Mouse (Mus musculus) gastrocnemius, postnatal 36 days (tissue): ENCODE results near the gene Oscp1. TPM values are rescaled to one million over a fixed set of nuclear protein-coding genes. Genes with fewer than 3 reads are reported as not detected.
"Not testable (repeated sequence)": the region's sequence is repeated elsewhere in the genome, so short reads cannot be mapped to it uniquely, and the experiment has no call there.

Experiments used
- DNase-seq, 2 experiments: peaks; one replicate each; pipeline ENCODE4 v3.0.0; 2022
- intact Hi-C: fragments of 180-260 bp; cut with DNase I; formaldehyde crosslinking; loops from one replicate; pipeline ENCODE4 v1.15.1; 2025
- total RNA-seq, 2 experiments: library from RNA; stranded (reverse); gene quantifications; 2 replicates each; pipeline ENCODE4 v1.2.3; 2021

Oscp1 gene
- total RNA-seq, 2 experiments from 2014 or later, result 1.2 to 2.5 TPM

DNA sequence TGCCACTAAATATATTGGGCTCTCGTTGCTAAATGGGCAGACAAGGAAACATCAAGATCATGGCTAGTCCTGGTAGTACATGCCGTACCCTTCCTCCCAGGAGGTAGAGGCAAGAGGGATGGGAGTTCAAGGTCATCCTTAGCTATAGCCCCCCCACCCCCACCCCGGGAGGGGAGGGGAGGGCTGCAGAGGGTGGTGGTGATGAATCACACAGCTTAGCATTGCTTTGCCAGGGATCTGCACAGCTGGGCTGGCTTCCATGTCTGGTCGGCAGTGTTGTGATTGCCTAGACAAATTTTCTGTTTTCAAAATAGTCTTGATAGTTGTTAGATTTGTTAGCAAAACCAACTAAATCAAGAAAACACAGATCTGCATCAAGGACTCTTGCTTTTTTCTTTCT, 20.9 kb downstream of the Oscp1 start:
- no peak for DNase-seq
- intact Hi-C loops, result no loop called here

DNA sequence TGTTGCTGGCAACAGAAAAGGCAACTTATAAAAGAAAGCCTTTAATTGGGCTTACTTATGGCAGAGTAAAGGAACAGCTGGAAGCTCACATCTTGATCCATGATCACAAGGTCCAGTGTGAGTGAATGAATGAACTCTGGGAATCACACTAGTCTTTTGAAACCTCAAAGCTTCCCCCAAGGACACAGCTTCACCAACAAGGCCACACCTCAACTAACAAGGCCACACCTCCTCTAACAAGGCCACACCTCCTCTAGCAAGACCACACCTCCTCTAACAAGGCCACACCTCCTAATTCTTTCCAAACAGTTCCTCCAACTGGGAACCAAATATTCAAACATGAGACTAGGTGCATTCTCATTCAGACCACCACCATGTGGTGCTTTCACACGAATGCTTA, 23.2 kb downstream of the Oscp1 start:
- intact Hi-C loops, result loop anchor here (10.0 kb wide), 1 partner anchor 183 kb away; the partner anchor contains the start of gene Trappc3
- DNase-seq, result no peak

DNA sequence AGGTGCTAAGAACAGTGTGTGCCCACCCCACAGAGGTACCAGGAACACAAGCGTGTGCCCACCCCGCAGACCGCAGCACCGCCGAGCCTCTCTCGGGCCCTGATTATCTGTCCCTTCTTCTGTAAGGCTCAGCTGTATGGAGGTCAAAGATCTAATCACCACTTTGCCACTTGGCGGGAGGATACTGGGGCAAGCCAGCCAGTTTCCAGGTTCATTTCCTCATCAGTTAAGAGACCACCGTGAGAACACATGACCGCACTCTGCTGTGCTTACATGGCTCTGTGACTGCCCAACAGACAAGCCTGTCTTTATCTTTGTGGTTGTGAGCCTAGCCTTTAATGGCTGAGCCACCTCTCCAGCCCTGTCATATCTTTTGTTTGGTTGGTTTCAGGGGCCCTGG, 24.7 kb downstream of the Oscp1 start:
- intact Hi-C loops, result loop anchor here (10.0 kb wide), 1 partner anchor 182 kb away; the partner anchor contains the start of gene Trappc3
- no peak for DNase-seq

- no peak for DNase-seq
Measured at GRCm38 (mm10) chr4:126084382-126084781, 26.0 kb downstream of the Oscp1 start.

DNA sequence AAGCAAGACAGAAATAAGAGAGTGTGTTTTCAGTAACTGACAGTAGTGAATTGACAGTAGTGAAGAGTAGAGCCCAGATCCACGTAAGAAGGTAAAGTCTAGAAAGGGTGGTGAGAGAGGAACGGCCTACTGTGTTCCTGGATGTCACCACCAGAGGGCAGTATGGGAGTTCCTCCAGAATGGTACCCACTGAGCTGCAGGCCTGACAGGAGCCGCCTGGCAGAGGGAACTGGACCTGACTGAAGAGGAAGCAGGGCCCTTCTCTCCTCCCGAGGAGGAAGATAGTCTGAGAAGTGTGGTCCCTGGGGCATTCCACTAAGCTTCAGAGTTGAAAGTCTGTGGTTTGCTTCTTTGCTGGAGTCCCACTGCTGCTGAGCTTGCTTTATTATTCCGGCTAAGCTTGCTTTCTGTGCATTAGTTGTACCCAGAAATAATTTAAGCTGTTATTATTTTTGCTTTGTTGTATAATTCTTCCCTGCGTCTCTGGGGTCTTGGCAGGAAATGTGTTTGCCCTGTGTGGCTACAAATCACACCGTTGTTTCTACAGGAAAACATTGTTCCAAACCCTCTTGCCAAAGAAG, 27.7 kb downstream of the Oscp1 start:
- peak; percentile 69 to 86 for DNase-seq
- intact Hi-C loops, result loop anchor here (5.0 to 10.0 kb wide), 2 partner anchors 41 to 179 kb away; partner anchors contain the start of gene Trappc3

More at GRCm38 (mm10) chr4:126084382-126084781, 26.0 kb downstream of the Oscp1 start:
- intact Hi-C loops, result loop anchor here (10.0 kb wide), 1 partner anchor 180 kb away; the partner anchor contains the start of gene Trappc3

DNA sequence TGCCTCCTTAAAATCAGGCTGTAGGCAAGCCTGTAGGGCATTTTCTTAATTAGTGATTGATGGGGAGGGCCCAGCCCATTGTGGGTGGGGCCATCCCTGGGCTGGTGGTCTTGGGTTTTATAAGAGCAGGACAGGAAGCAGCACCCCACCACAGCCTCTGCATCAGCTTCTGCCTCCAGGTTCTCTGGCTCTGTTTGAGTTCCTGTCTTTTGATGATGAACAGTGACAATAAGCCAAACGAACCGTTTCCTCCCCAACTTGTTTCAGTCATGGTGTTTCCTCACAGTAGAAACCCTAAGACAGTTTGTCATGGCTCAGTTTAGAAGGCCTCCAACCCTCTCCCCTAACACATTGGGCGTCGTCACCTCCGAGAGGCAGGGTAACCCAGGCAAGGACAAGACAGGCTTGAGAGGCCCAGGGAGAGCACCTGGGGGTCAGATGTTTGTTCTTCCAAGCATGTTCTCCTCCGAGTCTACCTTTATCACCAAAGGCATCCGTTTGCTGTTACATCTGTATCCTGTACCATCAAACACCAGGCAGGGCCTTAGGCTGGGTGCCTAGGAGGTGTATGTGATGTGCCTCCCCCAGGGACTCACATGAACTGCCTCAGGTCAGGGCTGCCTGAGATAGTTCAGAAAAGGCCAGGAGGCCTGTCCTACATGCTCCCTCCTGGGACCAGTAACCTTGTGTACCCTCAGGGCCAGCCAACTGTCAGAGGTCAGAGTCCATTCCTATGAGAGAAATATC, 31.9 kb downstream of the Oscp1 start:
- intact Hi-C loops, result no loop called here
- no peak for DNase-seq

- intact Hi-C loops, result no loop called here
- no peak for DNase-seq
Measured at GRCm38 (mm10) chr4:126090848-126091124, 32.4 kb downstream of the Oscp1 start.

GRCm38 (mm10) chr4:126091873-126092272, 33.5 kb downstream of the Oscp1 start:
- DNase-seq, result no peak
- intact Hi-C loops, result no loop called here

GRCm38 (mm10) chr4:126095622-126096430, 37.5 kb downstream of the Oscp1 start:
- intact Hi-C loops, DNase-seq: not testable (repeated sequence)

DNA sequence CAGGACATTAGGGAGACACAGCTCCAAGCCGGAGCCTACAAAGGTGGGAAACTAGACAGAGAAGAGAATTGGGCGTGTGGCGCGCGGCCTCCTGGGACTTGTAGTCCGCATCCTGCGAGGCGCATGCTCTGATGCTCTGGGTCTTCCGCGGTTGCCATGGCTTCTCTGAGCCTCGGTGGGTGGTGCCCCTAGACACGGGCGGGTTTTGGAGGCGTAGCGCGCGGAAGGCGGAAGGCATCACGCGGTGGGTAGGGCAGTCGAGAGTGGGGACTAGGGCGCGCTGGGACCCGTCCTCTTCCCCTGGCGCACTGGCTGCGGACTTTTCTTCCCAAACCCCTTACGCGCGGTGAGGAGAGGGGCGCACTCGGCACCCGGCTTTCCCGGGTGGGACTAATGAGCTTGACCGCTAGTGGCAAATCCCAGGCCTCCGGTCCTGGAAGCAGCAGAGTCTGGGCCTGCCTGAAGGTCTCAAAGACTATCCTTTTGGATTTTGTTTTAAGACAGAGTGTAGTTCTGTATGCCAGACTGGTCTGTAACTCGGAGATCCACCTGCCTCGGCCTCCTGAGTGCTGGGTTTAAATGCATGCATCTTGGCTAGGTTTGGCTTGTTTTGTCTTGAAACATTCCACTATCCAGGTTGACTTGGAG, 38.2 kb downstream of the Oscp1 start, which contains the start of gene Lsm10:
TSS of gene Lsm10 (plus strand) at position 160 of the 648 bp plus-strand sequence.
- intact Hi-C loops, result no loop called here

GRCm38 (mm10) chr4:126097711-126098253, 39.4 kb downstream of the Oscp1 start:
- intact Hi-C loops, result no loop called here
- no peak for DNase-seq

More for the DNA sequence above, 38.2 kb downstream of the Oscp1 start, which contains the start of gene Lsm10:
- peak; percentile 90 to 93 for DNase-seq

GRCm38 (mm10) chr4:126099365-126099764, 41.0 kb downstream of the Oscp1 start:
- intact Hi-C loops, result no loop called here
- DNase-seq, result no peak

- no peak for DNase-seq
- intact Hi-C loops, result no loop called here
Measured at GRCm38 (mm10) chr4:126100764-126101163, 42.4 kb downstream of the Oscp1 start.

DNA sequence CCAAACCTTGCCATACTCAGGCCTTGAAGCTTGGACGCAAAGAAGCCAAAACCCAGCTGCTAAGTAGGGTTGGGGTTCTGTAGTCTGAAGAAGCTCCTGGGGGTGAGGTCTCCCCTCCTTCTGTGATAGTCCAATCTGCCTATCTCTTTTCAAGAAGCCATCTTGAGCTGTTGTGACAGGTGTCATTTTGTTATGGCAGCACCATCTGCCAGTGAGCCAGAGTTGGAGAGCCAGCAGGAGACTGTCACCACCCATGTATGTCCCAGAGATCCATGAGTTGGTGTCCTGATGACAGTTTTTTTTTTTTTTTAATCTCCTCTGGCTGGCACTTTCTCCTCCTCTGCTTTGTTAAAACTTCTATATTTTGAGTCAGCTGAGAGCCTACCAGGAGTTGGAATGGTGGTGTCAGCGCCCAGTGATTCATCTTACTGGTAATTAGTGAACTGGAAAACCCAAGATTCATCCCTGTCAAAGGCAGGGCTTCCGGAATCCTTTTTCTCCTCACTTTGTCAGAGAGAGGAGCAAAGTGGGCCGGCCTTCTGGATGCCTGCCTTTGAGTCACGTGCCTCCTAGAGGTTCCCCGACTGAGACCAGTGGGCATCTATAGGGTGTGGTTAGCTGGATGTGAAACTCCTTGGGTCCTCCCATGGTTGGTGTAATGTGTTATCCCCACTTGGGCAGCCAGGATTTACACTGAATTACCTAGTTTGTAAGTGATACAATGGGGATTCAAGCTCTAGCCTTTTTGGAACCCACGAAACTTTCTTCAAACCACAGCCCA, 43.9 kb downstream of the Oscp1 start:
- intact Hi-C loops, result no loop called here

GRCm38 (mm10) chr4:126103057-126103581, 44.8 kb downstream of the Oscp1 start:
- peak; percentile 84 to 88 for DNase-seq
- intact Hi-C loops, result no loop called here

More for the DNA sequence above, 43.9 kb downstream of the Oscp1 start:
- no peak for DNase-seq

DNA sequence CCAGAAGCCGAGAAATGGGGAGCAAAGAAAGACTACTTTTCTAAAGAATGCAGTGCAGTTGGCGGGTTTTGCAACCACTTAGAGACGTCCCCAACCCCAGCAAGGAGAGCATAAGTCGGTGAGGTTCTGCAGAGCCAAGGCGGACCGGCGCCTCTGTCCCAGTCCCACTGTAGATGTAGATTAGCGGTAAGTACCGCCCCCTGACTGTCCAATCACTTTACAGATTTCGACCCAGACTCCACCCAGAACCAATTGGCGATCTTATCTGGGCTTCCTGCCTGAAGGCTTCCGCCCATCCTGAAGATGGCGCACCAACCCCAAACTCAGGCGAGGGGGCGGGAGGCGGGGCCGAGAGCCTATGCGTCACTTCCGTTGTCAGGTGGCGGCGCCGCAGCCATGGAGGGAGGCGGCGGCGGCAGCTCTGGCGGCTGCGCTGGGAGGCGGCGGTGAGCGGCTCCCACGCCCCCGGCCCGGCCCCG, 45.3 kb downstream of the Oscp1 start, which contains the start of gene Stk40:
TSS of gene Stk40 (plus strand) at position 368 of the 479 bp plus-strand sequence.
- peak; percentile 90 to 94 for DNase-seq
- intact Hi-C loops, result no loop called here

DNA sequence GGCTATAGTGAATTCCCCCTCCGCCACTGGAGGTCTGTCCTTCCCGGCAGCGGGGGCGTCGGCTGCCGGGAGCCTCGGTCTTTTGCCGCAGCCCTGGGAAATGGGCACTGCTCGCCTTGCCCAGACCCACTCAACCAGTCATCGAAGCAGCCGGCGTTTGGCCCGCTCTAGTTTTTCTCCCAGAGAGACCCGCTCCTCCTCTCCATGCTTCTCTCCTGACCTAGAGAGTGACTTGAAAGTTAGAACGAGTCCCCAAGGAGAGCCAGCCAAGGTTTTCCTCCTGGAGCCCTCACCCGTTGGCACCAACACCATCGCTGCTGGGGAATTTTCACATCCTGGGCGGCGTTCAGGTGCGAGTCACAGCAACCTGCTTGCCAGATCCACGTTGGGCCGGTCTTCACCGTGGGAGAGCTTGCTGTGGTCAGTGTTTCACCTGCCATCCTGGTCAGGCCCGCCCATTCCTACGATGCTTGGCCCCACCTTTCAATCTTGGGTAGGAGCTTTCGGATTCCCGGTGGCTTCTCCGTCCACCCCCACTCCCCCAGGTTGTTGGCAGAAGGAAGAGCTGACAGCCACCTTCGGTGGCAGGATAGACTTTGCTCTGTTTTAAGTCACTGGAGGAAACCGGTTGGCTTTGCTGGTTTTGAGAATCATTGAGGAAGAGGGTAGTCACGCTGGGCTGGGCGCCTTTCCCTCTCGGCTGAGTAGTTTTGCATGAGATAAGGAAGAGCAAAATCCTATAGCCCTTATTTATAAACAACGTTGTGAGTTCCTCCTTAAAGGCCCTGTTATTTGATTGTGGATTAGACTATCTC, 46.1 kb downstream of the Oscp1 start:
- no peak for DNase-seq
- intact Hi-C loops, result no loop called here
